Mouse (Mus musculus) olfactory bulb, adult 2 months (tissue): ENCODE measurements around the gene Chn2.

Source experiments
- CTCF ChIP-seq: fragments of 200-500 bp; IDR thresholded peaks from 2 replicates; pipeline ENCODE4 v1.5.1; 2012; ENCODE audit warnings: low read depth, mild to moderate bottlenecking, low read length, moderate library complexity; ENCODE audit not compliant: insufficient read depth
- POLR2A ChIP-seq: fragments of 200-500 bp; IDR thresholded peaks from 2 replicates; pipeline ENCODE4 v1.6.1; 2012; ENCODE audit warnings: mild to moderate bottlenecking, low read depth, low read length, moderate library complexity; ENCODE audit not compliant: insufficient read depth

GRCm38 (mm10) chr6:54223529-54223928, 184.2 kb downstream of the Chn2 start:
- no peak for TF ChIP-seq POLR2A
- no peak for TF ChIP-seq CTCF
